Mouse (Mus musculus): ENCODE results near the gene Adamts12.
A peak's percentile ranks its signal among the peaks of the same experiment; 100 is the strongest.

Gene Adamts12

GRCm38 (mm10) chr15:11159386-11159785, 94.8 kb downstream of the Adamts12 start:
- no peak for DNase-seq (ENCODE audit: low spot score in 2 of 2)

- DNase-seq (ENCODE audit: low spot score in 2 of 2): no peak
Observed at GRCm38 (mm10) chr15:11160759-11161158, 96.2 kb downstream of the Adamts12 start.

- DNase-seq (ENCODE audit: low spot score in 2 of 2): no peak
Observed at GRCm38 (mm10) chr15:11165883-11166282, 101.3 kb downstream of the Adamts12 start.

GRCm38 (mm10) chr15:11173884-11174470, 109.4 kb downstream of the Adamts12 start:
- peak in 1 of 2 experiments; percentile 3 for DNase-seq (ENCODE audit: low spot score in 2 of 2)

- no peak for DNase-seq (ENCODE audit: low spot score in 2 of 2)
Observed at GRCm38 (mm10) chr15:11174842-11175241, 110.3 kb downstream of the Adamts12 start.

- DNase-seq (ENCODE audit: low spot score in 2 of 2): no peak
Observed at GRCm38 (mm10) chr15:11177448-11177847, 112.9 kb downstream of the Adamts12 start.

GRCm38 (mm10) chr15:11179751-11180169, 115.2 kb downstream of the Adamts12 start:
- no peak for DNase-seq (ENCODE audit: low spot score in 2 of 2)

GRCm38 (mm10) chr15:11186711-11187110, 122.1 kb downstream of the Adamts12 start:
- DNase-seq (ENCODE audit: low spot score in 2 of 2): no peak

GRCm38 (mm10) chr15:11190447-11190846, 125.9 kb downstream of the Adamts12 start:
- DNase-seq (ENCODE audit: low spot score in 2 of 2): no peak

GRCm38 (mm10) chr15:11192762-11193161, 128.2 kb downstream of the Adamts12 start:
- no peak for DNase-seq (ENCODE audit: low spot score in 2 of 2)

GRCm38 (mm10) chr15:11197051-11197450, 132.5 kb downstream of the Adamts12 start:
- no peak for DNase-seq (ENCODE audit: low spot score in 2 of 2)

- no peak for DNase-seq (ENCODE audit: low spot score in 2 of 2)
Observed at GRCm38 (mm10) chr15:11198246-11198795, 133.7 kb downstream of the Adamts12 start.

- no peak for DNase-seq (ENCODE audit: low spot score in 2 of 2)
Observed at GRCm38 (mm10) chr15:11203084-11203483, 138.5 kb downstream of the Adamts12 start.

- DNase-seq (ENCODE audit: low spot score in 2 of 2): no peak
Observed at GRCm38 (mm10) chr15:11204934-11205333, 140.3 kb downstream of the Adamts12 start.

- DNase-seq (ENCODE audit: low spot score in 2 of 2): no peak
Observed at GRCm38 (mm10) chr15:11210976-11211375, 146.4 kb downstream of the Adamts12 start.

GRCm38 (mm10) chr15:11233906-11234632, 169.5 kb downstream of the Adamts12 start:
- DNase-seq (ENCODE audit: low spot score in 2 of 2): no peak

GRCm38 (mm10) chr15:11240406-11240805, 175.8 kb downstream of the Adamts12 start:
- no peak for DNase-seq (ENCODE audit: low spot score in 2 of 2)

GRCm38 (mm10) chr15:11241288-11241687, 176.7 kb downstream of the Adamts12 start:
- DNase-seq (ENCODE audit: low spot score in 2 of 2): no peak

GRCm38 (mm10) chr15:11246402-11246801, 181.8 kb downstream of the Adamts12 start:
- DNase-seq (ENCODE audit: low spot score in 2 of 2): no peak

GRCm38 (mm10) chr15:11279273-11280080, 214.9 kb downstream of the Adamts12 start:
- no peak for DNase-seq (ENCODE audit: low spot score in 2 of 2)

- DNase-seq (ENCODE audit: low spot score in 2 of 2): no peak
Observed at GRCm38 (mm10) chr15:11280689-11281264, 216.2 kb downstream of the Adamts12 start.

- DNase-seq (ENCODE audit: low spot score in 2 of 2): no peak
Observed at GRCm38 (mm10) chr15:11283171-11283570, 218.6 kb downstream of the Adamts12 start.
